Mouse (Mus musculus): ENCODE results near the gene Plcl1.

- TF ChIP-seq CTCF (IDR thresholded peaks at IDR 0.05; ENCODE audit: low read depth) (no peak), EP300 (IDR thresholded peaks at IDR 0.05; ENCODE audit: low read depth) (no peak)
These were observed 1.0 kb downstream of the Plcl1 start for GRCm38 (mm10) chr1:55406531-55407375.

Measured in liver, embryonic 14.5 days (tissue).